Comparison of ENCODE assay signal across 35 mouse cellular contexts in genomic region chr16:97459831-97460230, GRCm38 (mm10). TPM values are rescaled to one million over a fixed set of nuclear protein-coding genes. Genes with fewer than 3 reads are reported as not detected.
"Had no signal": no experiment of that assay in that cellular context is flagged by ENCODE, and none has a peak within 500 bp of the region (broad histone marks: within the 10 kb centered on the region; RNA-seq: fewer than 3 reads in every experiment).

No protein-coding gene starts in this region.

- H3K4me3 ChIP-seq: embryonic facial prominence, embryonic 10.5 days; embryonic facial prominence, embryonic 12.5 days; embryonic facial prominence, embryonic 13.5 days; embryonic facial prominence, embryonic 15.5 days; erythroblast, embryonic 14.5 days; forebrain, embryonic 10.5 days; forebrain, embryonic 12.5 days; forebrain, embryonic 13.5 days; forebrain, embryonic 15.5 days; gastrocnemius, adult 2 months; heart, adult 2 months had no signal

- H3K9me3 ChIP-seq: embryonic facial prominence, embryonic 10.5 days; embryonic facial prominence, embryonic 12.5 days; embryonic facial prominence, embryonic 13.5 days; embryonic facial prominence, embryonic 15.5 days; forebrain, embryonic 10.5 days; forebrain, embryonic 12.5 days; forebrain, embryonic 13.5 days; forebrain, embryonic 15.5 days had no signal

- H3K27ac ChIP-seq: embryonic facial prominence, embryonic 10.5 days; embryonic facial prominence, embryonic 12.5 days; embryonic facial prominence, embryonic 13.5 days; embryonic facial prominence, embryonic 15.5 days; forebrain, embryonic 10.5 days; forebrain, embryonic 12.5 days; forebrain, embryonic 13.5 days; forebrain, embryonic 15.5 days; gastrocnemius, adult 2 months; heart, adult 2 months had no signal

- H3K9ac ChIP-seq: embryonic facial prominence, embryonic 12.5 days; embryonic facial prominence, embryonic 13.5 days; embryonic facial prominence, embryonic 15.5 days; forebrain, embryonic 12.5 days; forebrain, embryonic 13.5 days; forebrain, embryonic 15.5 days; forebrain, postnatal 0 days had no signal

- DNase-seq: cerebellum, adult 9-10 months; cerebellum, adult 9-11 months; cerebellum, postnatal 10 days; cerebellum, postnatal 14 days; cerebellum, postnatal 25 days; cerebellum, postnatal 36 days; embryo, embryonic 11 days; forebrain, postnatal 0 days; gastrocnemius, adult 2 months; gastrocnemius, postnatal 10 days; gastrocnemius, postnatal 14 days; gastrocnemius, postnatal 25 days; gastrocnemius, postnatal 36 days; heart, adult 2 months had no signal

- H3K27me3 ChIP-seq: embryonic facial prominence, embryonic 12.5 days; embryonic facial prominence, embryonic 13.5 days; embryonic facial prominence, embryonic 15.5 days; forebrain, embryonic 12.5 days; forebrain, embryonic 13.5 days; forebrain, embryonic 15.5 days had no signal

- H3K4me2 ChIP-seq: embryonic facial prominence, embryonic 12.5 days; embryonic facial prominence, embryonic 13.5 days; embryonic facial prominence, embryonic 15.5 days; forebrain, embryonic 12.5 days; forebrain, embryonic 13.5 days; forebrain, embryonic 15.5 days had no signal

- H3K4me1 ChIP-seq: forebrain, embryonic 13.5 days had no signal

- H3K36me3 ChIP-seq: embryonic facial prominence, embryonic 10.5 days; embryonic facial prominence, embryonic 12.5 days; embryonic facial prominence, embryonic 13.5 days; embryonic facial prominence, embryonic 15.5 days; forebrain, embryonic 10.5 days; forebrain, embryonic 12.5 days; forebrain, embryonic 15.5 days had no signal

RNA-seq across cellular contexts. Expression of gene Mx1, which starts 2.9 kb away (rescaled TPM):
- polyA plus RNA-seq: embryonic facial prominence, embryonic 10.5 days; embryonic facial prominence, embryonic 11.5 days; erythroblast, embryonic 14.5 days; forebrain, embryonic 11.5 days; forebrain, embryonic 13.5 days; forebrain, embryonic 14.5 days; forebrain, embryonic 15.5 days; forebrain, embryonic 16.5 days had no signal

RNA-seq across cellular contexts. Expression of gene Fam3b, which starts 54.8 kb away (rescaled TPM):
- total RNA-seq: forebrain, postnatal 0 days; gastrocnemius, adult 18-20 months; gastrocnemius, adult 2 months; gastrocnemius, adult 8-10 months; gastrocnemius, postnatal 10 days; gastrocnemius, postnatal 14 days; gastrocnemius, postnatal 25 days; gastrocnemius, postnatal 36 days; gastrocnemius, postnatal 4 days; granulocyte monocyte progenitor cell, adult 5-6 weeks; heart, adult 18-20 months; heart, adult 2 months; heart, adult 8-10 months had no signal
- polyA plus RNA-seq: cortical plate, adult 2 months; embryonic facial prominence, embryonic 10.5 days; embryonic facial prominence, embryonic 11.5 days; embryonic facial prominence, embryonic 12.5 days; embryonic facial prominence, embryonic 13.5 days; forebrain, embryonic 10.5 days; forebrain, embryonic 11.5 days; forebrain, embryonic 12.5 days; forebrain, embryonic 13.5 days; forebrain, embryonic 14.5 days; forebrain, embryonic 15.5 days; forebrain, embryonic 16.5 days; forebrain, postnatal 0 days; frontal cortex, adult 2 months; heart, adult 2 months had no signal
